In genomic region chr5:134964655-134965054, GRCm38 (mm10) we compare ENCODE assay signal across 9 mouse cellular contexts. TPM values are rescaled to one million over a fixed set of nuclear protein-coding genes. Genes with fewer than 3 reads are reported as not detected.
"Had no signal": no experiment of that assay in that cellular context is flagged by ENCODE, and none has a peak within 500 bp of the region (broad histone marks: within the 10 kb centered on the region; RNA-seq: fewer than 3 reads in every experiment).

No protein-coding gene starts in this region.

RNA-seq across cellular contexts. Expression of gene Cldn4, which starts 17.9 kb away (rescaled TPM):
- total RNA-seq: megakaryocyte progenitor cell, adult 5-6 weeks; monocyte, adult 5-6 weeks had no signal
- polyA plus RNA-seq: macrophage; midbrain, embryonic 13.5 days; midbrain, embryonic 15.5 days; midbrain, postnatal 0 days; neural tube, embryonic 14.5 days had no signal

RNA-seq across cellular contexts. Expression of gene Cldn3, which starts 21.4 kb away (rescaled TPM):
- total RNA-seq: megakaryocyte progenitor cell, adult 5-6 weeks; monocyte, adult 5-6 weeks; neutrophil, adult 5-6 weeks had no signal
- polyA plus RNA-seq: macrophage had no signal

RNA-seq across cellular contexts. Expression of gene Mettl27, which starts 32.5 kb away (rescaled TPM):
- total RNA-seq: monocyte, adult 5-6 weeks had no signal

RNA-seq across cellular contexts. Expression of gene Cldn13, which starts 49.3 kb away (rescaled TPM):
- total RNA-seq: midbrain, postnatal 0 days; monocyte, adult 5-6 weeks; neutrophil, adult 5-6 weeks had no signal
- polyA plus RNA-seq: macrophage; midbrain, embryonic 15.5 days; midbrain, postnatal 0 days; urinary bladder, adult 2 months had no signal
